Mouse (Mus musculus) hindbrain, embryonic 16.5 days (tissue): ENCODE measurements at regions not wholly inside any gene's neighbourhood (a gene's known extent, or its start where the extent isn't known, plus 50 kb on each side); places are given as distances from the start of the nearest gene placed in this dataset.
A peak's percentile ranks its signal among the peaks of the same experiment; 100 is the strongest.

Experiments
- ATAC-seq: fragments of 200-750 bp; cut with Nextera tagmentation; 2 replicates; pipeline ENCODE4 v1.8.0; 2017; ENCODE audit warnings: moderate TSS enrichment, moderate library complexity
- H3K27ac ChIP-seq: fragments of 300-500 bp; sonication (generic); 2 replicates; pipeline ENCODE4 v1.5.1; 2014; ENCODE audit warnings: low read depth, mild to moderate bottlenecking, control low read depth, low read length, moderate library complexity
- H3K27me3 ChIP-seq: fragments of 300-500 bp; sonication (generic); replicated peaks from 2 replicates; pipeline ENCODE4 v1.6.1; 2014; ENCODE audit warnings: low read length; ENCODE audit not compliant: control insufficient read depth, insufficient read depth
- H3K36me3 ChIP-seq: fragments of 300-500 bp; sonication (generic); 2 replicates; pipeline ENCODE4 v1.6.1; 2014; ENCODE audit warnings: mild to moderate bottlenecking, low read length, moderate library complexity, mixed read lengths; ENCODE audit not compliant: control insufficient read depth, insufficient read depth
- H3K4me1 ChIP-seq: fragments of 300-500 bp; sonication (generic); 2 replicates; pipeline ENCODE4 v1.6.1; 2014; ENCODE audit warnings: low read depth, low read length; ENCODE audit not compliant: control insufficient read depth, insufficient read depth
- H3K4me2 ChIP-seq: fragments of 300-500 bp; sonication (generic); 2 replicates; pipeline ENCODE4 v1.6.1; 2014; ENCODE audit warnings: mild to moderate bottlenecking, low read length, control low read depth, moderate library complexity
- H3K4me3 ChIP-seq: fragments of 300-500 bp; sonication (generic); 2 replicates; pipeline ENCODE4 v1.5.1; 2014; ENCODE audit warnings: mild to moderate bottlenecking, low read length, control low read depth, moderate library complexity
- H3K9ac ChIP-seq: fragments of 300-500 bp; sonication (generic); 2 replicates; pipeline ENCODE4 v1.6.1; 2014; ENCODE audit warnings: low read depth, mild to moderate bottlenecking, control low read depth, low read length, moderate library complexity
- H3K9me3 ChIP-seq: fragments of 300-500 bp; sonication (generic); 2 replicates; pipeline ENCODE4 v1.6.1; 2014; ENCODE audit warnings: mild to moderate bottlenecking, low read length, moderate library complexity; ENCODE audit not compliant: control insufficient read depth
- WGBS: fragments of 180-500 bp; shearing (Covaris S2); extraction: QIAGEN DNeasy Blood & Tissue Kit; methylation state at CpG from one replicate; pipeline ENCODE4 v1.1.7; 2014; 5-methylcytosine and 5-hydroxymethylcytosine counted together

GRCm38 (mm10) chr16:30870676-30871075 is 210.6 kb downstream of the Xxylt1 start:
- Histone ChIP-seq H3K9me3 (peaks cover 2% of the 10 kb centered on the region; the same call in 1 of the 2 replicates), H3K27ac (no peak overlapping the region), H3K27me3 (no peaks in the 10 kb centered on the region), H3K9ac (no peak overlapping the region), H3K4me1 (peaks cover 9% of the 10 kb centered on the region), H3K4me2 (no peak overlapping the region), H3K4me3 (no peak overlapping the region), H3K36me3 (no peaks in the 10 kb centered on the region)
- no peak for ATAC-seq
- WGBS: 24% methylated on average over 2 of the region's 2 CpGs

GRCm38 (mm10) chr16:30872147-30872546 is 209.1 kb downstream of the Xxylt1 start:
- Histone ChIP-seq H3K9me3 (peaks cover under 1% of the 10 kb centered on the region; the same call in 1 of the 2 replicates), H3K9ac (no peak overlapping the region), H3K4me3 (no peak overlapping the region), H3K27me3 (no peaks in the 10 kb centered on the region), H3K27ac (no peak overlapping the region), H3K36me3 (no peaks in the 10 kb centered on the region), H3K4me2 (no peak overlapping the region), H3K4me1 (peaks cover 9% of the 10 kb centered on the region)
- ATAC-seq: no peak
- 90% methylated on average over 5 of the region's 5 CpGs for WGBS

- Histone ChIP-seq H3K4me3 (no peak overlapping the region), H3K9ac (no peak overlapping the region), H3K36me3 (no peaks in the 10 kb centered on the region), H3K9me3 (no peaks in the 10 kb centered on the region), H3K4me2 (peak overlapping the region; percentile 18; the same call in 1 of the 2 replicates), H3K27ac (peak overlapping the region; percentile 66; the same call in 1 of the 2 replicates), H3K27me3 (no peaks in the 10 kb centered on the region), H3K4me1 (peaks cover 9% of the 10 kb centered on the region)
- ATAC-seq: peak; percentile 80
- 24% methylated on average over 26 of the region's 26 CpGs for WGBS
Measured at GRCm38 (mm10) chr16:30873493-30874211, 207.6 kb downstream of the Xxylt1 start.

DNA sequence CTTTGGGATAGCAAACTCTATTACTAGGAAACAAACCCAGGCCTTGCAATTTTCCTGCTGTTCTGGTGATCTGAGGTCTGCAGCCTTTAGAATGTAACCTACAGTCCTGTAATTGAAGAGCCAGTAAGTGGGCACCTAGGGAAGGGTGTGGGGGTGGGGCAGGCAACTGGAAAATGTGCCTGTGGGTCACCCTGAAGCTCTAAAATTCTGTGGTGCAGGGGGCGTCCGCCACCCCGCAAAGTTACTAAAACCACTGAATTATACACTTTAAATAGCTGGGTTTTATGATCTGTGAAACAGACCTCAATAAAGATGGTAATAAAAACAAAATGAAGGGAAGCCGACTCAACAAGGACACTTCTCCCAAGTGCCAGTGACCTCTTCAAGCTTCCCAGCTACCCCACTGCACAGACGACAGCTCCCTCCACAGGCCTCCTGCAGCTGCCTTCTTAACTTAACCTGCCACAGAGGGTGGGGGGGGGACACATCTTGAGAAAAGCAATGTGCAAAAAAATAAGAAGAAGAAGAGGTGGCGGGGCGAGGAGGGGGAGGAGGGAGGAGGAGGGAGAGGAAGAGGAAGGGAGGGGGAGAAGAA is 205.9 kb downstream of the Xxylt1 start:
- WGBS: 67% methylated on average over 7 of the region's 7 CpGs
- no peak for ATAC-seq
- no peaks in the 10 kb centered on the region for H3K9me3 ChIP-seq
- no peaks in the 10 kb centered on the region for H3K36me3 ChIP-seq
- no peak overlapping the region for H3K4me3 ChIP-seq
- no peak overlapping the region for H3K27ac ChIP-seq
- no peak overlapping the region for H3K9ac ChIP-seq
- H3K4me2 ChIP-seq: no peak overlapping the region
- peaks cover 9% of the 10 kb centered on the region for H3K4me1 ChIP-seq
- H3K27me3 ChIP-seq: no peaks in the 10 kb centered on the region

DNA sequence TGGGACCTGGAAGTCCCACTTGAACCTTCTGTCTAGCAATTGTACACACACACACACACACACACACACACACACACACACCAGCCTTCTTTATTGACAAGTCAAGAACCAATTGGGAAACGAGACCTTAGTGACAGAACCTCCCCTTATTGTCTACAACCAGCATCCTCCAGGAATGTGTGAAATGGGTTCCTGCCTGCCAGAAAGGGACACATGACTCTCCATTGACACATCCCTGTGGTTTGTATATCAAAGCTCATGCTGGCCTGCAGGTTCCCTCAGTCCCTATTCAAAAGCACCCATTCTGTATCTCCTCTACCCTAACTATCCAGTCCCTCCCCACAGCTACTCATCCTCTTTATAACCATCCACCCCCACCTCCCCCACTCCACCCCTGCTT is 202.4 kb downstream of the Xxylt1 start:
- H3K4me2 ChIP-seq: no peak overlapping the region
- H3K4me1 ChIP-seq: peaks cover 7% of the 10 kb centered on the region
- H3K4me3 ChIP-seq: no peak overlapping the region
- no peak overlapping the region for H3K9ac ChIP-seq
- no peak overlapping the region for H3K27ac ChIP-seq
- H3K36me3 ChIP-seq: no peaks in the 10 kb centered on the region
- no peaks in the 10 kb centered on the region for H3K27me3 ChIP-seq
- no peak for ATAC-seq
- H3K9me3 ChIP-seq: no peaks in the 10 kb centered on the region
- WGBS: 87% methylated on average over 1 of the region's 1 CpGs

GRCm38 (mm10) chr16:30879878-30880277 is 201.4 kb downstream of the Xxylt1 start:
- Histone ChIP-seq H3K4me3 (no peak overlapping the region), H3K4me1 (peaks cover 3% of the 10 kb centered on the region; the same call in 1 of the 2 replicates), H3K9me3 (no peaks in the 10 kb centered on the region), H3K4me2 (no peak overlapping the region), H3K27ac (no peak overlapping the region), H3K36me3 (no peaks in the 10 kb centered on the region), H3K27me3 (no peaks in the 10 kb centered on the region), H3K9ac (no peak overlapping the region)
- no peak for ATAC-seq
- 95% methylated on average over 1 of the region's 1 CpGs for WGBS

DNA sequence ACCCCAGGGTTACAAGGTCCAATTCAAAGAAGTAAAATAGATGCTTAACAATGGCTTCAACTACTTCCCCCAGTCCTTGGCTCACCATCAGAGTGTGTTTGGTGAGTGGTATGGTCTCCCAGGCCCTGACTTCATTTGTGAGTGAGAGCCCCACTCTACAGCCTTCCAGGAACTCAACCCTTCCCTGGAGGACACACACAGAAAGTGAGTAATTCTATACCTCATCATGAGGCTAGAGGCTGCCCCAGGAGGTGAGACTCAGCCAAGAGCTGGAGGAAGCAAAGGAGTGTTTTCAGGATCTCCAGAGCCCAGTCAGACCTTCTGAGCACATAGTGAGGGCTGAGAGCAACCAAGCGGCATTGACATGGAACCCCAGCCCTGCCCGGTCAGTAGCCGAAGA is 200.6 kb downstream of the Xxylt1 start:
- Histone ChIP-seq H3K9me3 (no peaks in the 10 kb centered on the region), H3K27ac (no peak overlapping the region), H3K27me3 (no peaks in the 10 kb centered on the region), H3K4me2 (no peak overlapping the region), H3K9ac (no peak overlapping the region), H3K4me3 (no peak overlapping the region), H3K4me1 (peaks cover 3% of the 10 kb centered on the region; the same call in 1 of the 2 replicates), H3K36me3 (no peaks in the 10 kb centered on the region)
- 97% methylated on average over 3 of the region's 3 CpGs for WGBS
- no peak for ATAC-seq

DNA sequence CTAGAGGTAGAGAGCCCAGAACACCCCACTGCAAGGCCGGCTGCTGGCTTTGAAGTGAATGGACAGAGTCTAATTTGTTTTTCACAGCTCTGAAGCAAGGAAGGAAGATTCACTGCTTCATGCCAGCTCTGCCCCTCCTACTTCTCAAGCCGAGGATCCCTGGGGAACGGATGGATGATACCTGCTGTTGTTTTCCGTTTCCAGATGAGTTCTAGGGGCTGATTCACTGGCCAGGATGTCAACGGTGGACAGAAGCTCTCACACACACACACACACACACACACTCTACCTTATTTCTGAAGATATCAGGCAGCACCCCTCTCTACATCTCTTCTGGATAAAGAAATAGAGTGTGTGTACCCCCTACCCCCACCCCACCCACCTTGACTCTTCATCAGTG is 200.0 kb downstream of the Xxylt1 start:
- Histone ChIP-seq H3K9me3 (no peaks in the 10 kb centered on the region), H3K9ac (no peak overlapping the region), H3K27me3 (no peaks in the 10 kb centered on the region), H3K4me2 (no peak overlapping the region), H3K4me3 (no peak overlapping the region), H3K4me1 (peaks cover 3% of the 10 kb centered on the region; the same call in 1 of the 2 replicates), H3K27ac (no peak overlapping the region), H3K36me3 (no peaks in the 10 kb centered on the region)
- ATAC-seq: no peak
- WGBS: 73% methylated on average over 5 of the region's 5 CpGs

- peak; percentile 41; the same call in 1 of the 2 replicates for ATAC-seq
- Histone ChIP-seq H3K4me1 (peaks cover 3% of the 10 kb centered on the region; the same call in 1 of the 2 replicates), H3K4me3 (no peak overlapping the region), H3K36me3 (no peaks in the 10 kb centered on the region), H3K4me2 (no peak overlapping the region), H3K27ac (no peak overlapping the region), H3K9ac (no peak overlapping the region), H3K27me3 (no peaks in the 10 kb centered on the region), H3K9me3 (no peaks in the 10 kb centered on the region)
- WGBS: 54% methylated on average over 13 of the region's 13 CpGs
Measured at GRCm38 (mm10) chr16:30883490-30884188, 197.6 kb downstream of the Xxylt1 start.
